Mouse (Mus musculus): ENCODE data around the gene Secisbp2l. TPM values are rescaled to one million over a fixed set of nuclear protein-coding genes. Genes with fewer than 3 reads are reported as not detected.

Gene Secisbp2l
- 4.0 and 5.8 TPM in 2 replicates for polyA plus RNA-seq (2015; fragmentation: Nextera tagmentation; extraction: Ambion mirVana)

DNA sequence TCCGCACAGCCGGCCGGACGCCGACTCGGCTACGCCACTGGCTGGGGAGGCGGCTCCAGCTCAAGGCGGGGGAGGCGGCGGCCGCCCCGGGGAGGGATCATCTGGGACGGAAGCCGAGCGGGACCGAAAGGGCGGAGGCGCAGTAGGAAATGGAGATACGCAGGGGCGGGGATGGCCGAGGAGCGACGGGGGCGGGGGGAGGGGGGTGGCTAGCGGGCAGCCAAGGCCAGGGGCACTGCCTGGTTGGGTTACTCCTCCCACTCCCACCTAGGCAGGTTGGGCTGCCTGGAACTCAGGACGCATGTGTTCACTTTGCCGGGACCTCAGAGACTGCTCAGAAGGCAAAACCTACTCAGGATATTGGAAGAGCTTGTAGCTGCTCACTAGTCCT lies at the start of gene Secisbp2l:
Gene Secisbp2l (minus strand): TSS at position 152 of the 391 bp plus-strand sequence.
- peak within 1 kb of the TSS; percentile 94 for H3K9ac ChIP-seq
- DNase-seq (peak; percentile 85), ATAC-seq (ENCODE audit: low read depth) (peak; percentile 99)
- no peaks in the 10 kb centered on the region for H3K9me3 ChIP-seq (replicated peaks)
- H3K4me3 ChIP-seq (replicated peaks): peak within 1 kb of the TSS; percentile 92
- H3K27ac ChIP-seq: peak within 1 kb of the TSS; percentile 76
- under 1% methylated on average over 26 of the region's 28 CpGs for WGBS (ENCODE audit: insufficient replicate concordance)
- peak within 1 kb of the TSS; percentile 78 for H3K4me2 ChIP-seq
- H3K36me3 ChIP-seq: 0 out of 2 replicates have a peak, but pooled peaks cover 3% of the 10 kb centered on the region
- peaks cover 26% of the 10 kb centered on the region for H3K4me1 ChIP-seq (replicated peaks)
- H3K27me3 ChIP-seq: 0 out of 2 replicates have a peak, but pooled peaks cover 6% of the 10 kb centered on the region

DNA sequence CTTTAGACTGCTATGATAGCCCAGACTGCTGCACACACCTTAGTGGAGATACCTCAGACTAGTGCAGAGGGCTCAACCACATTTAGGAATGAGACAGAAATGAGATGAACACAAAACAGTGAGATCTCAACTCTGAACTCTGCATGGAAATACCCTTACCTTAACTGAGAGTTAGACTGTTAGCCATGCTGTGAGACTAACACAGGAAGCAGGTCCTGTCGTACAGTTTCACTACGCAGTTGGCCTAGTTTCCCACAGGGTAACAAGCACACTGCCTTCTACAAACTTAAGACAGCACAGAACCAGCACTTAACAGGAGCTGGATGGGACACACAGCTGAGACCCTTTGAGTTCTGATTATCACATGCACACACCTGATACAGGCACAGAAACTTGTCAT lies 47.3 kb upstream of the Secisbp2l start:
- no peaks in the 10 kb centered on the region for H3K9me3 ChIP-seq (replicated peaks)
- no peak overlapping the region for H3K9ac ChIP-seq
- H3K36me3 ChIP-seq: peaks cover 47% of the 10 kb centered on the region
- no peak overlapping the region for H3K4me2 ChIP-seq
- H3K4me3 ChIP-seq (replicated peaks): no peak overlapping the region
- H3K27me3 ChIP-seq: no peaks in the 10 kb centered on the region
- H3K27ac ChIP-seq: no peak overlapping the region
- no peak for DNase-seq
- WGBS (ENCODE audit: insufficient replicate concordance): 84% methylated on average over 2 of the region's 2 CpGs
- ATAC-seq (ENCODE audit: low read depth): no peak
- no peaks in the 10 kb centered on the region for H3K4me1 ChIP-seq (replicated peaks)

DNA sequence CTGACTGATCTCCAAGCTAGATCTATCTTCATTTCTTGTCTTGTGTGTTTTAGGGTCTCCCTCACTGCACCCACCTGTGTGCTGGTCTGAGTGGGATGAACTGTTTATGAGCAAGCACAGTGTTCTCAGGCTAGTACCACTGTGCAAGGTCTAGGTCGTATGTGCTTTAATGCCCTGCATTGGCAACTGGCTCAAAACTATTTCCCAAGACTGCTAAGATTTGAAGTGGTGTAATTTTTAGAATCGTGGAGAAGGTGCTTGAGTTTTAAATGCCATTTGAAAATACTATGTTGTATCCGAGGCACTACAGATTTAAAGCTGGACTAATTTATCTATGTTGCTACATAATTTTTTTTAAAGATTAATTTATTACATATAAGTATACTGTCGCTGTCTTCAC lies 45.2 kb upstream of the Secisbp2l start:
- no peak overlapping the region for H3K27ac ChIP-seq
- no peaks in the 10 kb centered on the region for H3K27me3 ChIP-seq
- no peak overlapping the region for H3K4me3 ChIP-seq (replicated peaks)
- H3K9me3 ChIP-seq (replicated peaks): no peaks in the 10 kb centered on the region
- H3K4me2 ChIP-seq: no peak overlapping the region
- DNase-seq (no peak), ATAC-seq (ENCODE audit: low read depth) (no peak)
- no peak overlapping the region for H3K9ac ChIP-seq
- peaks cover 29% of the 10 kb centered on the region for H3K36me3 ChIP-seq
- WGBS (ENCODE audit: insufficient replicate concordance): 79% methylated on average over 4 of the region's 4 CpGs
- H3K4me1 ChIP-seq (replicated peaks): no peaks in the 10 kb centered on the region

DNA sequence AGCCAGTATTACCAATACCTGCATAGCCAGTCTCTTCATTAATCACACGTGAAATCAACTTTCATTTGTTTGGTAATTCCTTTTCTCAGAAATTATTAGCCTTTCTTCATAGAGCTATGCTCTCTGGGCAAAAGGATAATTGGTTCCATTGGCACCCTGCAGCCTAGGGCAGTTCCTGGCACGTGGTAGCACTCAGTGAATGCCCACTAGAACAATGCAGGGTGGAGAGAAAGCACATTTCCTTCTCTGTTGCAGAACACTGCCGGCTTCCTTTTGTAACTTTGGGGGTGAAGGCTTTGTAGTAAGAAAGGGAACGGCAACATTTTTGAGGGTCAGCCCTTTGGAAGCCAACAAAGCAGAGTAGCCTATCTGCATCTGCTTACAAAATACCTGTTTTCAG lies 43.5 kb upstream of the Secisbp2l start:
- DNase-seq (no peak), ATAC-seq (ENCODE audit: low read depth) (no peak)
- Histone ChIP-seq H3K4me1 (replicated peaks) (no peaks in the 10 kb centered on the region), H3K27me3 (no peaks in the 10 kb centered on the region), H3K4me2 (no peak overlapping the region), H3K27ac (no peak overlapping the region), H3K9ac (no peak overlapping the region), H3K36me3 (peaks cover 13% of the 10 kb centered on the region), H3K9me3 (replicated peaks) (no peaks in the 10 kb centered on the region), H3K4me3 (replicated peaks) (no peak overlapping the region)
- WGBS (ENCODE audit: insufficient replicate concordance): 64% methylated on average over 4 of the region's 4 CpGs

DNA sequence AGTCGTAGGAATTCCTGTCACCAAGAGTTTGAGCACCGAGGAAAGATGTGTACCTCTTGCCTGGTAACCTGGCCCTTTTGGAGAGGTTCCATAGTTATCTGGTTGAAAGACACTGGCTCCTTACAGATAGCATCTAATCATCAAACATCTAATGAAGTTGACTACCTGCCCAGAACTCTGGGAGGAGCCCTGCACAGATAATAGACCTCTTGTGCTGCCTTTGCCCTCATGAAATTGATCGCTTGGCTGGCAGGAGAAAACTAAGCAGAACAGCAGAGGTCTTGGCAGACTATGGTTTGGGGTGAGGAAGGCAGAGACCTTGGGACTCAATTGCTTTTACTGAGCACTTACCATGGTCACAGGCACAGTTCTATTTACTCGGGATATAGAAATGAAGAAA lies 37.7 kb upstream of the Secisbp2l start:
- no peaks in the 10 kb centered on the region for H3K9me3 ChIP-seq (replicated peaks)
- DNase-seq (no peak), ATAC-seq (ENCODE audit: low read depth) (no peak)
- WGBS (ENCODE audit: insufficient replicate concordance): 73% methylated on average over 4 of the region's 4 CpGs
- H3K27me3 ChIP-seq: no peaks in the 10 kb centered on the region
- no peak overlapping the region for H3K27ac ChIP-seq
- H3K4me2 ChIP-seq: no peak overlapping the region
- H3K4me1 ChIP-seq (replicated peaks): no peaks in the 10 kb centered on the region
- H3K4me3 ChIP-seq (replicated peaks): no peak overlapping the region
- H3K36me3 ChIP-seq: no peaks in the 10 kb centered on the region
- no peak overlapping the region for H3K9ac ChIP-seq

DNA sequence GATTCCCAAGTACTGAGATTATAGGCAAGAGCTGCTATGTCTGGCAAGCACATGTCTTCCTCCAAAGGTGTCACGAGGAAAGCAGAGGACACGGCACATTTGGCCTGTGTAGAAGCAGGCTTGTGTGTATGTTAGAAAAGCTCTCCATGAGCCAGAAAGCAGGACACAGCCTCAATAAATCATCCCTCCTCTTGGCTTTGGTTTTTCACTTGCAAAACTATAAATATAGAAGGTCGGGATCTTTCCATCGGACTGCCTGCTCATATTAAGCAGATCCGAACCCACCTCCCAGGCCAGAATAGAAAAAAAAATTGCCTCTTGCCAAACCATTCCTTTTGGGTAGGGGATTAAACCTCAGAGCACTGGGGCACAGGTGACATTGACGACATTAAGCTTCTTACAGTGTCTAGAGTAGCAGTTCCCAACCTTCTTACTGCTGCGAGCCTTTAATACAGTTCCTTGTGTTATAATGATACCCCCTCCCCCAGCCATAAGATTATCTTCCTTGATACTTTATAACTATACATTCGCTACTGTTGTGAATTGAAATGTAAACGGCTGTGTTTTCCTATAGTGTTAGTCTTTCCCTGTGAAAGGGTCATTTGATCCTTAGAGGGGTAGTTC lies 31.4 kb upstream of the Secisbp2l start:
- DNase-seq: no peak

DNA sequence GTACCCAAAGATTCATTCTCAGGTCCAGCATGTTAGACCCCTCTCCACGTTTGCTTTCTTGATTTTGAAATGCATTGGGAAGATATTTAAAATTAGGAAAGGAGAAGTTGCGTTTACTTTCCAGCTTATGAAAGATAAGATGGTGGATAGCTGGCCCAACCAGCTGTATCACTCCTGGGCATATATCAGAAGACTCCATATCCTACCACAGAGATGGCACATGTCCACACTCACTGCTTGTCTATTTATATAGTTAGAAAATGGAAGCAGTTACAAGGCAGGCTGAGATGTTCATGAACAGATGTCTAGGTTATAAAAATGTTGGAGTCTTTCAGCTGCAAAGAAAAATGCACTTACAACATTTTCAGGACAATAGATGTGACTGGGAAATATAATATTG lies 28.7 kb upstream of the Secisbp2l start:
- Histone ChIP-seq H3K4me3 (replicated peaks) (no peak overlapping the region), H3K36me3 (no peaks in the 10 kb centered on the region), H3K4me2 (no peak overlapping the region), H3K9me3 (replicated peaks) (no peaks in the 10 kb centered on the region), H3K27ac (no peak overlapping the region), H3K27me3 (no peaks in the 10 kb centered on the region), H3K4me1 (replicated peaks) (no peaks in the 10 kb centered on the region), H3K9ac (no peak overlapping the region)
- WGBS (ENCODE audit: insufficient replicate concordance): 12% methylated on average over 2 of the region's 2 CpGs
- DNase-seq: no peak
- no peak for ATAC-seq (ENCODE audit: low read depth)

More for the DNA sequence above, 31.4 kb upstream of the Secisbp2l start:
- no peak for ATAC-seq (ENCODE audit: low read depth)
- WGBS (ENCODE audit: insufficient replicate concordance): 62% methylated on average over 9 of the region's 9 CpGs
- Histone ChIP-seq H3K9ac (no peak overlapping the region), H3K27me3 (no peaks in the 10 kb centered on the region), H3K9me3 (replicated peaks) (no peaks in the 10 kb centered on the region), H3K36me3 (no peaks in the 10 kb centered on the region), H3K4me2 (no peak overlapping the region), H3K27ac (no peak overlapping the region), H3K4me1 (replicated peaks) (no peaks in the 10 kb centered on the region), H3K4me3 (replicated peaks) (no peak overlapping the region)

DNA sequence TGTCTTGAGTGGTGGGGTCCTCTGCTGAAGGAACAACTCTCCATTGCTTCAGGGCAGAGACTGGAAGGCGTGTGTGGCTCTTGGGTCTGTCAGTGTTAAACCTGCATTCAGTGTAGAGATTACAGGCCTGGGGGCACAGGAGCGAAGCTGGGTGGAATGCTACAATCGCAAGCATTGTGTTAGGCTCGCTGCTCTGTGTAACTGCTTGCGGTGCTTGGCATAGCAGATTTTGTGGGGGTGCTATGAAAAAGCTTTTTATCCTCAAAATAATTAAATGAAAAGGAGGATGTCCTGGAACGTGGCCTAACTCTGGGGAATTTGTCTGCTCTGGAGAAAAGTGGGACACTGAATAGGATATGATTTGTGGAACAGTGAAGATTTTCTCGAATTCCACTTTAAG lies 26.9 kb upstream of the Secisbp2l start:
- H3K36me3 ChIP-seq: no peaks in the 10 kb centered on the region
- ATAC-seq (ENCODE audit: low read depth): no peak
- no peaks in the 10 kb centered on the region for H3K4me1 ChIP-seq (replicated peaks)
- H3K9ac ChIP-seq: no peak overlapping the region
- H3K27me3 ChIP-seq: no peaks in the 10 kb centered on the region
- WGBS (ENCODE audit: insufficient replicate concordance): 71% methylated on average over 7 of the region's 7 CpGs
- no peaks in the 10 kb centered on the region for H3K9me3 ChIP-seq (replicated peaks)
- H3K4me2 ChIP-seq: no peak overlapping the region
- H3K27ac ChIP-seq: no peak overlapping the region
- no peak overlapping the region for H3K4me3 ChIP-seq (replicated peaks)
- no peak for DNase-seq

DNA sequence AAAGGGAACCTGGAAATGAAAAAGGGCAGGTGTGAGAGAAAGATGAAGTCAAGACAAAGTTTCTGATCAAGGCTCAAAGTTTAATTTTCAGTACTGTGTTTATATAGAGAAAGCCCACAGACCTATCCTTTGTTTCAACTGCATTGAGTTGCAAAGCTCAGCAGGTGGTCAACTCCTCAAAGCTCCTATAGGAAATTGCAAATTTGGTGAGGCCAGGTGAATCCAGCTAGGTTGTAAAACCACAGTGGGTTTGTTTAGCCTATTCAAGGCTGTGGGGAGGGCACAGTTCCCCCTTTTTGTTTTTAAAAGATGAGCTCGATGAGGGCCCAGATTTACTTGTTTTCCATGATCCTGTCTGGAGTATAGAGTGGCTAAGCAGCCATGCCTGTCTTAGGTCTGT lies 23.2 kb upstream of the Secisbp2l start:
- 38% methylated on average over 1 of the region's 1 CpGs for WGBS (ENCODE audit: insufficient replicate concordance)
- no peak for DNase-seq

DNA sequence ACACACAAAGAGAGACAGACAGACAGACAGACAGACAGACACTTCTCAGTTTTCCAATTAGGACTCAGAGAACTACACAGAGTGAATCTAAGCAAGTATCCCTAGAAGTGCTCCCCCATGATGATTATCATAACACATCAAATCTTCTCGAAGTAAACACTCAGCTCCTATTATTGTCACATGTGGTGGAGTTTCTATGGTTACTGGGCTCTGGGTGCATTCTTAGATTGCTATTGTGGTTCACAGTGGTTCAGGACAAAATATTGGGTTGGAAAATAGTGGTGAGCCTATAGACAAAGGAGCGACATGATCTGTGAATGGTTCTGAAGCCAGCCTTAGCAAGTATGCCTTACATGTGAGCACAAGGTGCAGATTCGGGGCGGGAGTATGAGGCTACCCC lies 19.3 kb upstream of the Secisbp2l start:
- no peaks in the 10 kb centered on the region for H3K36me3 ChIP-seq
- ATAC-seq (ENCODE audit: low read depth) (no peak), DNase-seq (no peak)
- H3K4me1 ChIP-seq (replicated peaks): no peaks in the 10 kb centered on the region
- no peaks in the 10 kb centered on the region for H3K27me3 ChIP-seq
- H3K27ac ChIP-seq: no peak overlapping the region
- no peak overlapping the region for H3K4me3 ChIP-seq (replicated peaks)
- H3K9ac ChIP-seq: no peak overlapping the region
- 57% methylated on average over 4 of the region's 4 CpGs for WGBS (ENCODE audit: insufficient replicate concordance)
- H3K4me2 ChIP-seq: no peak overlapping the region
- no peaks in the 10 kb centered on the region for H3K9me3 ChIP-seq (replicated peaks)

More for the DNA sequence above, 23.2 kb upstream of the Secisbp2l start:
- no peak overlapping the region for H3K4me2 ChIP-seq
- no peaks in the 10 kb centered on the region for H3K27me3 ChIP-seq
- H3K36me3 ChIP-seq: no peaks in the 10 kb centered on the region
- H3K4me1 ChIP-seq (replicated peaks): no peaks in the 10 kb centered on the region
- no peak overlapping the region for H3K4me3 ChIP-seq (replicated peaks)
- no peak for ATAC-seq (ENCODE audit: low read depth)
- no peaks in the 10 kb centered on the region for H3K9me3 ChIP-seq (replicated peaks)
- H3K9ac ChIP-seq: no peak overlapping the region
- no peak overlapping the region for H3K27ac ChIP-seq

DNA sequence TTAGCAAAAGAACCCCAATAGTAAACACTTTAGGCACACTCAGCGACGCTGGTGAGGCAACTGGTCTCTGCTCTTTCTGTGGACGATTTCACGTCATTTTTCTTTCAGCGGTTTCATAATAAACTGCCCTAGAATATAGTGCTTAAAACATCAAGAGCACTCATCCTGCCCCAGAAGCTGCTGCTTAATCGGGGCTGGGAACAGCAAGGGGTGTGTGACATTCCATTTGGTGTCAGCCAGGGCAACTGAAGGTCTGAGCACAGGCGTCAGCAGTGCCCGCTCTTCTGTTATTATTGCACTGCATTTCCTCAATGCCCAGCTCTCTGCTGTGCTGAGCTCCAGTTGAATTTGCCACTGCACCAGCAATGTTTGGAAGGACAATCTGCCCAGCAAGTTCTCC lies 18.4 kb upstream of the Secisbp2l start:
- Histone ChIP-seq H3K4me3 (replicated peaks) (no peak overlapping the region), H3K27me3 (no peaks in the 10 kb centered on the region), H3K36me3 (no peaks in the 10 kb centered on the region), H3K27ac (no peak overlapping the region), H3K9ac (no peak overlapping the region), H3K4me2 (no peak overlapping the region), H3K9me3 (replicated peaks) (no peaks in the 10 kb centered on the region), H3K4me1 (replicated peaks) (no peaks in the 10 kb centered on the region)
- no peak for ATAC-seq (ENCODE audit: low read depth)
- no peak for DNase-seq
- 59% methylated on average over 8 of the region's 8 CpGs for WGBS (ENCODE audit: insufficient replicate concordance)

DNA sequence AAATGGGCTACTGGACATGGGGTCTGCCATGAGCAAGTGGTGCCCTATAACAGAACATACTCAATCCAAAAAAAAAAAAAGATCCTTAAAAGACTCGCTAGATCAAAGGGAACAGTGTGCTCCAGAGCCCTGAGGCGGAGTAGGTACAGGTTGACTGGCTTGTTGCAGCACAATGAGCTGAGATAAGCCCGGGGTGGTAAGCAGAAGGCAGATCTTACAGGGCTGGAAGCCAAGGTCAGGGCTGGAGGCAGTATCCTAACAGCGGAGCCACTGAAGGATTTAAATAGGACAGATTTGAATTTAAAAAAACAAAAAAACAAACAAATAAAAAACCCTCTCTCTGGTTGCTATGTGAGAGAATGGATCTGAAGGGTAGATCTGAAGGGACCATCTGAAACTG lies 17.8 kb upstream of the Secisbp2l start:
- no peak for ATAC-seq (ENCODE audit: low read depth)
- H3K4me3 ChIP-seq (replicated peaks): no peak overlapping the region
- no peak for DNase-seq
- H3K9ac ChIP-seq: no peak overlapping the region
- no peak overlapping the region for H3K4me2 ChIP-seq
- no peak overlapping the region for H3K27ac ChIP-seq
- no peaks in the 10 kb centered on the region for H3K27me3 ChIP-seq
- no peaks in the 10 kb centered on the region for H3K9me3 ChIP-seq (replicated peaks)
- no peaks in the 10 kb centered on the region for H3K4me1 ChIP-seq (replicated peaks)
- 44% methylated on average over 4 of the region's 4 CpGs for WGBS (ENCODE audit: insufficient replicate concordance)
- no peaks in the 10 kb centered on the region for H3K36me3 ChIP-seq

Data from liver, embryonic 13.5 days (tissue).